Mouse (Mus musculus): ENCODE measurements at regions not wholly inside any gene's neighbourhood (a gene's known extent, or its start where the extent isn't known, plus 50 kb on each side); places are given as distances from the start of the nearest gene placed in this dataset.

DNA sequence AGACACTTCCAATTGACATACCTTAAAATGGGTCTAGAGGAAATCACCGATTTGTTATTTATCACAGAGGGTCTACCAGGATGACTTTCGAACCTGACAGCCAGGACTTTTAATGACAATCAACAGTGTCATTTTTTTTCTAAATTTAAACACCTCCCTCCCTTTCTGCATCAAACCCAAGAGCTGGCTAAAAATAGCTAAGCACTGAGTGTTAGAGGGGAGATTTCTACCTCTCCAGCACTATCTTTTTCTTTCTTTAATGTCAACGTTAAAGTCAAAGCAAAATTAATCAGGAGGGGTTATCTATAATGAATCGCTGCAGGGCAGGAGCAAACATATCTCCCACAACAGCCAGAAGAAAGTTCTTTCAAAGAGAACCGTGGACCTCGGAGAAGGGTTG, 356.6 kb upstream of the 3110018I06Rik start:
- no peak for TF ChIP-seq CTCF (IDR thresholded peaks at IDR 0.05; ENCODE audit: low read depth)
- TF ChIP-seq EP300 (IDR thresholded peaks at IDR 0.05; ENCODE audit: low read depth), result no peak

Measured in liver, postnatal 0 days (tissue).